Mouse (Mus musculus) heart, postnatal 0 days (tissue): ENCODE results near the gene Saal1. TPM values are rescaled to one million over a fixed set of nuclear protein-coding genes. Genes with fewer than 3 reads are reported as not detected.

Experiments
- ATAC-seq: fragments of 200-750 bp; cut with Nextera tagmentation; 2 replicates; pipeline ENCODE4 v1.8.0; 2017; ENCODE audit warnings: low read depth, moderate number of reproducible peaks, moderate library complexity; ENCODE audit not compliant: insufficient read depth
- DNase-seq: peaks from one replicate; pipeline ENCODE4 v3.0.0-alpha.2; 2016; ENCODE audit warnings: low spot score
- H3K27ac ChIP-seq: fragments of 300-500 bp; sonication (generic); 2 replicates; pipeline ENCODE4 v1.5.1; 2014; ENCODE audit warnings: low read depth, mild to moderate bottlenecking
- H3K27me3 ChIP-seq: fragments of 300-500 bp; sonication (generic); 2 replicates; pipeline ENCODE4 v1.6.1; 2014; ENCODE audit warnings: low read length, mixed read lengths; ENCODE audit not compliant: control insufficient read depth, insufficient read depth
- H3K36me3 ChIP-seq: fragments of 300-500 bp; sonication (generic); replicated peaks from 2 replicates; pipeline ENCODE4 v1.6.1; 2014; ENCODE audit warnings: low read length, mixed read lengths; ENCODE audit not compliant: control insufficient read depth, insufficient read depth
- H3K4me1 ChIP-seq: fragments of 300-500 bp; sonication (generic); 2 replicates; pipeline ENCODE4 v1.6.1; 2014; ENCODE audit warnings: antibody characterized with exemption; ENCODE audit not compliant: control insufficient read depth, insufficient read depth
- H3K4me2 ChIP-seq: fragments of 300-500 bp; sonication (generic); 2 replicates; pipeline ENCODE4 v1.6.1; 2014; ENCODE audit warnings: low read depth, mild to moderate bottlenecking, low read length, moderate library complexity
- H3K4me3 ChIP-seq: fragments of 300-500 bp; sonication (generic); 2 replicates; pipeline ENCODE4 v1.5.1; 2014; ENCODE audit warnings: low read depth, low read length
- H3K9ac ChIP-seq: fragments of 300-500 bp; sonication (generic); replicated peaks from 2 replicates; pipeline ENCODE4 v1.6.1; 2014; ENCODE audit warnings: low read depth, low read length, mixed read lengths
- H3K9me3 ChIP-seq: fragments of 300-500 bp; sonication (generic); replicated peaks from 2 replicates; pipeline ENCODE4 v1.6.1; 2016; ENCODE audit warnings: low read length; ENCODE audit not compliant: control insufficient read depth
- CTCF ChIP-seq: IDR thresholded peaks from 2 replicates; pipeline ENCODE4 v1.5.1; 2016; ENCODE audit warnings: antibody characterized with exemption, control low read depth, low read depth
- EP300 ChIP-seq: IDR thresholded peaks from 2 replicates; pipeline ENCODE4 v1.6.1; 2016; ENCODE audit warnings: antibody characterized with exemption, low read depth
- WGBS: fragments of 180-500 bp; shearing (Covaris S2); extraction: QIAGEN DNeasy Blood & Tissue Kit; methylation state at CpG from one replicate; pipeline ENCODE4 v1.1.7; 2014; 5-methylcytosine and 5-hydroxymethylcytosine counted together
- polyA plus RNA-seq: library from polyadenylated mRNA; unstranded; fragments of >200 nt; fragmentation: Nextera tagmentation; extraction: Ambion mirVana; gene quantifications from 2 replicates; pipeline ENCODE4 v1.2.1, GENCODE M21; 2015
- total RNA-seq: library from RNA; depleted of rRNA; stranded (reverse); fragments of >200 nt; gene quantifications from 2 replicates; pipeline ENCODE4 v1.2.3, GENCODE M21; 2014; ENCODE audit warnings: low replicate concordance

Gene Saal1
- total and polyA plus RNA-seq, 2 experiments from 2014 or later: 4.2 to 7.5 TPM

DNA sequence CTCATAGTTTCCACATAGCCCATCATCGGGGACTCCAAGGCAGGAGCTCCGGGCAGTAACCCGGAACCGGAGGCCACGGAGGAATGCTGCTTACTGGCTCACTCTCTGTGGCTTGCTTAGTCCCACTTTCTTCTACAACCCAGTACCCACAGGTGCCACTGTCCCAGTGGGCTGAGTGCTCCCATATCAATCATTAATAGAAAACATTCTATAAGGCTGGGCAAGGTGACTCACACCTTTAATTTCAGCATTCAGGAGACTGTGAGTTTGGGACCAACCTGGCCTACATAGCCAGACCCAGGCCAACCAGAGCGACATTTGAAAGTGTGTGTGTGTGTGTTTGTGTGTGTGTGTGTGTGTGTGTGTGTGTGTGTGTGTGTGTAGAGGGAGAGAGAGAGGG, 12.9 kb upstream of the Saal1 start:
- 84% methylated on average over 6 of the region's 6 CpGs for WGBS
- no peaks in the 10 kb centered on the region for H3K4me1 ChIP-seq
- DNase-seq: no peak
- H3K36me3 ChIP-seq: no peaks in the 10 kb centered on the region
- no peak for ATAC-seq
- no peak overlapping the region for H3K9ac ChIP-seq
- no peaks in the 10 kb centered on the region for H3K9me3 ChIP-seq
- H3K4me2 ChIP-seq: no peak overlapping the region
- no peak overlapping the region for H3K27ac ChIP-seq
- no peak overlapping the region for H3K4me3 ChIP-seq
- no peaks in the 10 kb centered on the region for H3K27me3 ChIP-seq
- no peak for TF ChIP-seq CTCF
- TF ChIP-seq EP300: no peak

DNA sequence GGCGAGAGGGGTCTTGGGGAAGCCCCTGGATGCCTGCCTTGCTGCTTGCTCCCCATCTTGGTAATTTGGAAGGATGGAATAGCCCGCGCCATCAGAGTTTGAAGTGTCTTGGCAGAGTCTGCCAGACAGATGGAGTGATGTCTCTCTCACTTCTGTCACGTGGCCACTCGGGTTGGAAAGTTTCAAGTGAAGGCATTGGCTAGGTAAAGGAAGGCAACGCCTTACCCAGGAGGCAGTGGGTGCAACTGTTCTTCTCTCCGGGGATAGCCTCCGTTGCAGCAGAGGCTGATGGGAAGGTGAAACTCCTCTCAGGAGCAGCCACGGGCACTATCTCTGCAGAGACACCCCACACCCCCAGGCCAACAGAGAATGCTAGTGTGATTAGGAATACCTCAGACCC, 10.0 kb upstream of the Saal1 start:
- WGBS: 60% methylated on average over 9 of the region's 9 CpGs
- Histone ChIP-seq H3K4me3 (no peak overlapping the region), H3K27me3 (no peaks in the 10 kb centered on the region), H3K9ac (no peak overlapping the region), H3K4me1 (no peaks in the 10 kb centered on the region), H3K9me3 (no peaks in the 10 kb centered on the region), H3K36me3 (no peaks in the 10 kb centered on the region), H3K4me2 (no peak overlapping the region), H3K27ac (no peak overlapping the region)
- no peak for DNase-seq
- TF ChIP-seq EP300 (no peak), CTCF (no peak)
- no peak for ATAC-seq

DNA sequence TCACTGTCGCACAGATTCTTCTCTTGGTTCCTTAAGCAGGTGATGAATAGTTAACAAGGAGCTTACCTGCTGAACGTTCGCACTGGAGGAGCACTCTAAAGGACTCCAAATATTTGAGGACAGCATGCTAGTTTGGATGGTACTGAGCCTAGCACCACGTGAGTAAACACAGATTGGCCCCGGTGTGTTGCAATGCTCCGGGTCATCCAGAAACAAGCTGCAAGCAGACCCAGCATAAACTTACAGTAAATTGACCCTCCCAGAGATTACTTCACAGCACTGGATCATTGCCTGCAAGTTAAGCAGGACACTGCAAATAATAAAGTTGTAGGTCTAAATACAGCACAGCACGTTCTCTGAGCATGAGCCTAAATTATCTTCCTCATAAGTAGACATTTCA, 9.0 kb upstream of the Saal1 start:
- H3K4me3 ChIP-seq: no peak overlapping the region
- 0 out of 2 replicates have a peak, but pooled peaks cover 4% of the 10 kb centered on the region for H3K27me3 ChIP-seq
- ATAC-seq (no peak), DNase-seq (no peak)
- H3K4me2 ChIP-seq: no peak overlapping the region
- 62% methylated on average over 7 of the region's 7 CpGs for whole genome bisulfite sequencing
- no peaks in the 10 kb centered on the region for H3K36me3 ChIP-seq
- TF ChIP-seq EP300 (no peak), CTCF (no peak)
- H3K9me3 ChIP-seq: no peaks in the 10 kb centered on the region
- no peaks in the 10 kb centered on the region for H3K4me1 ChIP-seq
- H3K27ac ChIP-seq: no peak overlapping the region
- no peak overlapping the region for H3K9ac ChIP-seq

DNA sequence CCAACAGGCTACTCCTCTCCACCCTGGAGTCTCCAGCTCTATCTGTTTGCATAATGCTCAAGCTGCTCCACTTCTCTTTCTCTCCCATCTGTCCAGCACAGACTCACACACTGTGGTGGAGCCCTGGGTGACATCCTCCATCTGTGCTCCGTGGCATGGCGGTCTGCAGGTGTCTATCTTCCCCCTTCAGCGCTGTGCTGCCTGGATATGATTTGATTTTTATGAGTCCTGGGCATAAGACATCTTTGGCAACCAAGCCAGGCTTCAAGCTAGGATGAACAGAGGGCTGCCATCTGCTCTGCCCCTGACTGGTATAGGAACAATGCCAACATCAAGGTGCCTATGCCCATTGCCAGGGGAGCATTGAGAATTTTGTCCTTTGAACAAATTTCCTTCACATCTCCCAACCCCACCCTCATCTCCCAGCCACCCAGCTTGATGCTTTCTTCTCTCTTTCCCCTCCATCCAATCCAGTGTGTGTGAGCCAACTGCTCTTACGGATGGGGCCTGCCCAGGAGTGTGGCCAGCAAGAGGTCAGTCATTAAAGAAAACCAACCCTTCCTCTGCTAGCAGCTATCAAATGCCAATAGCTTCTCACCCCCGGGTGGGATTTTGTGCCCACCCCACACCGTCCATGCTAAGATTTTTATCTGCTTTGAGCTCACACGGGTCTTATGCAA, 8.3 kb upstream of the Saal1 start:
- no peak overlapping the region for H3K27ac ChIP-seq
- H3K4me1 ChIP-seq: no peaks in the 10 kb centered on the region
- no peak overlapping the region for H3K4me3 ChIP-seq
- no peaks in the 10 kb centered on the region for H3K9me3 ChIP-seq
- DNase-seq (no peak), ATAC-seq (no peak)
- WGBS: 69% methylated on average over 7 of the region's 7 CpGs
- H3K36me3 ChIP-seq: no peaks in the 10 kb centered on the region
- H3K27me3 ChIP-seq: 0 out of 2 replicates have a peak, but pooled peaks cover 4% of the 10 kb centered on the region
- H3K9ac ChIP-seq: no peak overlapping the region
- H3K4me2 ChIP-seq: no peak overlapping the region
- no peak for TF ChIP-seq CTCF
- TF ChIP-seq EP300: no peak

DNA sequence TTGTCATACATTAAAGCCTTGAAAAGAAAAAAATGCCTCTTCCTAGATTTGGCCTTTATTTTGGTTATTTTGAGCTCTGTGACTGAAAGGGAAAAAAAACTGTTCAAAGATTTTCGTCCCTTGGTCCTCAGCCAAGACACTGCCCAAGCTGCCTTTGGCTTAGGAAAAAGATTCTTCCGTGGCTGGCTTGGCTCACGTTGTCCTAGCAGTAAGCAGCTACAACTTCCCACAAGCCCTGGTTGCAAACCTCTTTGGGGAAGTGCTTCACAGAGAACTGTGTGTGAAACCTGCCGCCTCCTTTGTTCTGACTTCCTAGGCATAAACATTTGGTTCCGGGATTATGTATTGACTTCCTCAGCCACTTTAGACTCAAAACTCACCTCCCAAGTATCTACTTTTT, 6.4 kb upstream of the Saal1 start:
- H3K36me3 ChIP-seq: no peaks in the 10 kb centered on the region

DNA sequence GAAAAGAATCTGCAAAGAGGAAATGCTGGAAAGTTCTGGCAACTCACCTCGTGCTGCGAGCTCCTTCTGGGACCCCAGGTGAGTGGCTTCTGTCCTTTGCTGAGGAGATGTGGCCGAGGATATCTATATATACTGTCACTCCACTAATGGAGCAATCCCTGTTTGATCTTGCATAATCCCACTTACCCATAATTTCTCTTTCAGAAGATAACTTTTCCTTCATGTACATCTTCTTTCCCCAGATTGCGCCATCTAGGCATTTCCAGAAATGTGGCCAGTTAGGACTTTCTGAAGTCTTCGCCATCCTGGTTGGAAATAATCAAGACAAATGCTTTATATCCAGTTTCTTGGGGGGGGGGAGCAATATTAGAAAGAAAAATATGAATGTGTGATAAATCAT, 5.1 kb upstream of the Saal1 start, which contains the start of gene Saa3:
Gene Saa3 (minus strand): TSS at position 101 of the 400 bp plus-strand sequence.
- Histone ChIP-seq H3K9me3 (no peaks in the 10 kb centered on the region), H3K9ac (no peak within 1 kb of the TSS), H3K27ac (no peak within 1 kb of the TSS), H3K4me3 (no peak within 1 kb of the TSS), H3K27me3 (0 out of 2 replicates have a peak, but pooled peaks cover 4% of the 10 kb centered on the region), H3K4me2 (no peak within 1 kb of the TSS), H3K4me1 (no peaks in the 10 kb centered on the region), H3K36me3 (no peaks in the 10 kb centered on the region)
- DNase-seq (no peak), ATAC-seq (no peak)
- TF ChIP-seq EP300 (no peak), CTCF (no peak)
- 81% methylated on average over 5 of the region's 5 CpGs for WGBS

More for the DNA sequence above, 6.4 kb upstream of the Saal1 start:
- H3K27ac ChIP-seq: no peak overlapping the region
- ATAC-seq (no peak), DNase-seq (no peak)
- WGBS: 22% methylated on average over 5 of the region's 5 CpGs
- no peak overlapping the region for H3K4me3 ChIP-seq
- no peaks in the 10 kb centered on the region for H3K9me3 ChIP-seq
- H3K27me3 ChIP-seq: 0 out of 2 replicates have a peak, but pooled peaks cover 4% of the 10 kb centered on the region
- TF ChIP-seq CTCF (no peak), EP300 (no peak)
- H3K4me2 ChIP-seq: no peak overlapping the region
- H3K4me1 ChIP-seq: no peaks in the 10 kb centered on the region
- no peak overlapping the region for H3K9ac ChIP-seq
